1 mouse cellular context compared by ENCODE assay signal in the genomic region with DNA sequence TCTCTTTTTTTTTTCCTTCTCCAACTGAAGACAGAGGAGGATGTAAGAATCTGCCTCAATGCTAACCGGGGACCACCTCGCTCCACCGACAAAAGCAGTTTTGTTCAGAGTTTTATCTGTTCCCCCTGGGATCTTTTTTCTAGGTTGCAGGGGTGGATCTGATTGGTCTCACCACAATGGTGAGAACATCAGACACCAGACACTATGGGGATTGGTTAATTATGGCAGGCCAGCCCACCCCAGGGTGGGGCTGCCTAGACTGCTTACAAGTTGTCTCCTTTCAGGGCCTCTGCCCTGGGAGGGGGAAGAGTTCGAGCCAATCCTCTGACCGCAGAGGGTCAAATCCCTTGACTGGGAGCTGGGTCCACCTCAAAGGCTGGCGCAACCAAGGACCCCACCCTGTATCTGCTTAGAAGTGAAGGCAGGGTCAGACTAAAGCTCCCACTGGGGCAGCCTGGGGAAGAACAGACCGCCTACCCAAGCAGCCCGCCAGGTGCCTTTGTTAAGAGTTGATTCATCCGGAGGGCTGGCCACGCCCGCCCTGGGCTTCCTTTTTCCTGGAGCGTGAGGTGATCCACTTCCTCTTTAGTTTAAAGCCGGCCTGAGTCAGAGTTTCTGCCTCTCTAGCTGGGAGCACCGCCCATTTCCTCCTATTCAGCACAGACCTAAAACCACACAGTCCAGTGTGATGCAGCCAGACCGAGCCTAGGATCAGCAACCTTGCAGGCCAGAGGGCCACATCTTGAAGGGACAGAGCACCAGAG.
TF ChIP-seq lines count a peak whose summit lies in the region.

No protein-coding gene starts in this region.

TF ChIP-seq in CH12.LX, 34 proteins besides CTCF, POLR2A, EP300 and RAD21 (continued from another document):
- no peak for TF ChIP-seq ZC3H11A (IDR thresholded peaks at IDR 0.05; ENCODE audit: low read depth, low read length)
- TF ChIP-seq ZKSCAN1 (IDR thresholded peaks at IDR 0.05; ENCODE audit: borderline replicate concordance, low read depth, low read length), result no peak
- no peak for TF ChIP-seq USF2 (conservative IDR thresholded peaks at IDR 0.05; ENCODE audit: low read depth, low read length)
- TF ChIP-seq MYC (IDR thresholded peaks at IDR 0.05; ENCODE audit: low read depth, low read length), result peak; percentile 77; the same call in 1 of the 2 replicates
- TF ChIP-seq TBP (conservative IDR thresholded peaks at IDR 0.05; ENCODE audit: low read depth, low read length), result peak; percentile 94
- TF ChIP-seq KAT2A (IDR thresholded peaks at IDR 0.05; ENCODE audit: insufficient replicate concordance, low read length), result 0 out of 2 replicates have a peak, but pooled peaks have one; percentile 63
- peak; percentile 45 for TF ChIP-seq SIN3A (IDR thresholded peaks at IDR 0.05; ENCODE audit: low read length)
- TF ChIP-seq GABPA (IDR thresholded peaks at IDR 0.05; ENCODE audit: insufficient replicate concordance, low read depth, low read length), result no peak
- 0 out of 2 replicates have a peak, but pooled peaks have one; percentile 32 for TF ChIP-seq MEF2A (IDR thresholded peaks at IDR 0.05; ENCODE audit: borderline replicate concordance, low read depth, low read length)
- peak; percentile 68 for TF ChIP-seq JUND (conservative IDR thresholded peaks at IDR 0.05; ENCODE audit: low read depth, low read length)
- no peak for TF ChIP-seq CHD1 (IDR thresholded peaks at IDR 0.05; ENCODE audit: low read depth, low read length)
- TF ChIP-seq BHLHE40 (IDR thresholded peaks at IDR 0.05; ENCODE audit: low read depth, low read length), result peak; percentile 80
